13 mouse cellular contexts compared by ENCODE assay signal in the genomic region with DNA sequence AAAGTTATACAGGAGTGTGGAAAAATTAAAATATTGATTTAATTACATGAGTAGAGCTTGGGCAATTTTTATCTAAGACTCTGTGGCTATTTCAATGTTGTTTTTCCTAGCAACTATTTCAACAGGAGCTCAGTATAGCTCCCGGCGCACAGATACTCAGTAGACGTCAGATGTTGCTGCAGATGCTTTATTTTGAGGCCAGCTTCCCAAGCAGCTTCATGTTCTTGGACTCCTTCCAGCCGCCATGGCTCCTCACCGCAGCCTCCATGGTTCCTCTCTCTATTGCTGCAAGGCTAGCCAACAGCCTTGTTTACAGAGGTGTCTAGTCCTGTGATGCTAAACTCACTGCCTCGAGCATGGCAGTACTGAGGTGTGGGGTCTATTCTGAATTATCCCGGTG.
"Had no signal": no experiment of that assay in that cellular context is flagged by ENCODE, and none has a peak within 500 bp of the region (broad histone marks: within the 10 kb centered on the region; RNA-seq: fewer than 3 reads in every experiment).

No protein-coding gene starts in this region.

- H3K27me3 ChIP-seq: kidney, embryonic 15.5 days; liver, embryonic 15.5 days; midbrain, embryonic 13.5 days had no signal

- H3K4me3 ChIP-seq: kidney, embryonic 15.5 days; limb, embryonic 10.5 days; liver, embryonic 15.5 days; midbrain, embryonic 13.5 days had no signal

- H3K27ac ChIP-seq: hindbrain, embryonic 14.5 days; kidney, embryonic 15.5 days; limb, embryonic 10.5 days; liver, embryonic 15.5 days; midbrain, embryonic 13.5 days had no signal

- H3K9me3 ChIP-seq: kidney, embryonic 15.5 days; limb, embryonic 10.5 days; liver, embryonic 15.5 days; midbrain, embryonic 13.5 days had no signal

- DNase-seq: kidney, adult 2 months; kidney, postnatal 14 days; lung, postnatal 36 days; retina, postnatal 1 day; thymus, adult 18-20 months; thymus, postnatal 14 days had no signal

- H3K36me3 ChIP-seq: kidney, embryonic 15.5 days; limb, embryonic 10.5 days; liver, embryonic 15.5 days; midbrain, embryonic 13.5 days had no signal

- ATAC-seq: intestine, embryonic 16.5 days; midbrain, embryonic 13.5 days had no signal

- H3K9ac ChIP-seq: hindbrain, embryonic 14.5 days; kidney, embryonic 15.5 days; liver, embryonic 15.5 days; midbrain, embryonic 13.5 days had no signal

- H3K4me1 ChIP-seq: kidney, embryonic 15.5 days; liver, embryonic 15.5 days had no signal

- H3K4me2 ChIP-seq: hindbrain, embryonic 14.5 days; kidney, embryonic 15.5 days; liver, embryonic 11.5 days; liver, embryonic 15.5 days; midbrain, embryonic 13.5 days had no signal
